Mouse (Mus musculus): ENCODE measurements around the gene Plppr4. TPM values are rescaled to one million over a fixed set of nuclear protein-coding genes. Genes with fewer than 3 reads are reported as not detected.

Gene Plppr4
- 0.01 and 0.05 TPM in 2 replicates for polyA plus RNA-seq (2015; fragmentation: Nextera tagmentation; extraction: Ambion mirVana)

GRCm38 (mm10) chr3:117360528-117360927, at the start of gene Plppr4:
Gene Plppr4, minus strand, starts transcription at chr3:117360876.
- 0 out of 2 replicates have a peak, but pooled peaks cover 3% of the 10 kb centered on the region for H3K4me1 ChIP-seq (ENCODE audit: insufficient read depth)
- peaks cover 10% of the 10 kb centered on the region for H3K27me3 ChIP-seq (ENCODE audit: insufficient read depth, low read length)
- H3K9me3 ChIP-seq (ENCODE audit: low read length) = no peaks in the 10 kb centered on the region
- no peak within 1 kb of the TSS for H3K27ac ChIP-seq (ENCODE audit: low read depth)
- no peak for DNase-seq
- no peak within 1 kb of the TSS for H3K9ac ChIP-seq (replicated peaks)
- no peaks in the 10 kb centered on the region for H3K36me3 ChIP-seq (replicated peaks; ENCODE audit: insufficient read depth, low read length)
- peak within 1 kb of the TSS; percentile 67 for H3K4me2 ChIP-seq (ENCODE audit: low read depth, low read length)
- ATAC-seq = no peak
- TF ChIP-seq CTCF (IDR thresholded peaks at IDR 0.05; ENCODE audit: low read depth) (no peak), EP300 (IDR thresholded peaks at IDR 0.05; ENCODE audit: low read depth) (no peak)
- WGBS (ENCODE audit: insufficient replicate concordance) = 38% methylated on average over 5 of the region's 5 CpGs
- peak within 1 kb of the TSS; percentile 39 for H3K4me3 ChIP-seq (ENCODE audit: low read depth, low read length)

GRCm38 (mm10) chr3:117405821-117406220, 45.1 kb upstream of the Plppr4 start:
- no peak for ATAC-seq
- Histone ChIP-seq H3K9me3 (ENCODE audit: low read length) (no peaks in the 10 kb centered on the region), H3K27me3 (ENCODE audit: insufficient read depth, low read length) (no peaks in the 10 kb centered on the region), H3K36me3 (replicated peaks; ENCODE audit: insufficient read depth, low read length) (no peaks in the 10 kb centered on the region), H3K4me1 (ENCODE audit: insufficient read depth) (no peaks in the 10 kb centered on the region), H3K9ac (replicated peaks) (no peak overlapping the region), H3K4me2 (ENCODE audit: low read depth, low read length) (no peak overlapping the region), H3K4me3 (ENCODE audit: low read depth, low read length) (no peak overlapping the region), H3K27ac (ENCODE audit: low read depth) (no peak overlapping the region)
- no peak for DNase-seq
- 84% methylated on average over 2 of the region's 2 CpGs for WGBS (ENCODE audit: insufficient replicate concordance)
- TF ChIP-seq CTCF (IDR thresholded peaks at IDR 0.05; ENCODE audit: low read depth) (no peak), EP300 (IDR thresholded peaks at IDR 0.05; ENCODE audit: low read depth) (no peak)

- ATAC-seq (no peak), DNase-seq (no peak)
- no peak overlapping the region for H3K4me2 ChIP-seq (ENCODE audit: low read depth, low read length)
- no peak overlapping the region for H3K9ac ChIP-seq (replicated peaks)
- H3K4me3 ChIP-seq (ENCODE audit: low read depth, low read length) = no peak overlapping the region
- H3K27ac ChIP-seq (ENCODE audit: low read depth) = no peak overlapping the region
- H3K36me3 ChIP-seq (replicated peaks; ENCODE audit: insufficient read depth, low read length) = no peaks in the 10 kb centered on the region
- no peaks in the 10 kb centered on the region for H3K4me1 ChIP-seq (ENCODE audit: insufficient read depth)
- no peaks in the 10 kb centered on the region for H3K9me3 ChIP-seq (ENCODE audit: low read length)
- H3K27me3 ChIP-seq (ENCODE audit: insufficient read depth, low read length) = no peaks in the 10 kb centered on the region
- 68% methylated on average over 3 of the region's 3 CpGs for WGBS (ENCODE audit: insufficient replicate concordance)
- TF ChIP-seq CTCF (IDR thresholded peaks at IDR 0.05; ENCODE audit: low read depth) (no peak), EP300 (IDR thresholded peaks at IDR 0.05; ENCODE audit: low read depth) (no peak)
Measured at GRCm38 (mm10) chr3:117403740-117404139, 43.1 kb upstream of the Plppr4 start.

- Histone ChIP-seq H3K4me1 (ENCODE audit: insufficient read depth) (no peaks in the 10 kb centered on the region), H3K4me3 (ENCODE audit: low read depth, low read length) (no peak overlapping the region), H3K27ac (ENCODE audit: low read depth) (no peak overlapping the region), H3K4me2 (ENCODE audit: low read depth, low read length) (no peak overlapping the region), H3K9ac (replicated peaks) (no peak overlapping the region), H3K36me3 (replicated peaks; ENCODE audit: insufficient read depth, low read length) (no peaks in the 10 kb centered on the region), H3K27me3 (ENCODE audit: insufficient read depth, low read length) (no peaks in the 10 kb centered on the region), H3K9me3 (ENCODE audit: low read length) (no peaks in the 10 kb centered on the region)
- ATAC-seq (no peak), DNase-seq (no peak)
- TF ChIP-seq CTCF (IDR thresholded peaks at IDR 0.05; ENCODE audit: low read depth) (no peak), EP300 (IDR thresholded peaks at IDR 0.05; ENCODE audit: low read depth) (no peak)
- WGBS (ENCODE audit: insufficient replicate concordance) = 72% methylated on average over 1 of the region's 1 CpGs
Measured at GRCm38 (mm10) chr3:117366041-117366440, 5.4 kb upstream of the Plppr4 start.

GRCm38 (mm10) chr3:117359686-117360521, 772 bp downstream of the Plppr4 start:
- Histone ChIP-seq H3K4me2 (ENCODE audit: low read depth, low read length) (peak overlapping the region; percentile 67), H3K4me3 (ENCODE audit: low read depth, low read length) (peak overlapping the region; percentile 39), H3K27me3 (ENCODE audit: insufficient read depth, low read length) (peaks cover 10% of the 10 kb centered on the region), H3K9me3 (ENCODE audit: low read length) (no peaks in the 10 kb centered on the region), H3K9ac (replicated peaks) (no peak overlapping the region), H3K27ac (ENCODE audit: low read depth) (no peak overlapping the region), H3K36me3 (replicated peaks; ENCODE audit: insufficient read depth, low read length) (no peaks in the 10 kb centered on the region), H3K4me1 (ENCODE audit: insufficient read depth) (0 out of 2 replicates have a peak, but pooled peaks cover 3% of the 10 kb centered on the region)
- peak; percentile 32 for DNase-seq
- WGBS (ENCODE audit: insufficient replicate concordance) = 4% methylated on average over 45 of the region's 46 CpGs
- TF ChIP-seq EP300 (IDR thresholded peaks at IDR 0.05; ENCODE audit: low read depth) (no peak), CTCF (IDR thresholded peaks at IDR 0.05; ENCODE audit: low read depth) (no peak)
- ATAC-seq = peak; percentile 61

- H3K4me2 ChIP-seq (ENCODE audit: low read depth, low read length) = no peak overlapping the region; the same call in 1 of the 2 replicates
- TF ChIP-seq EP300 (IDR thresholded peaks at IDR 0.05; ENCODE audit: low read depth) = no peak
- no peak for TF ChIP-seq CTCF (IDR thresholded peaks at IDR 0.05; ENCODE audit: low read depth)
- 0 out of 2 replicates have a peak, but pooled peaks cover 3% of the 10 kb centered on the region for H3K4me1 ChIP-seq (ENCODE audit: insufficient read depth)
- H3K4me3 ChIP-seq (ENCODE audit: low read depth, low read length) = no peak overlapping the region
- ATAC-seq (no peak), DNase-seq (no peak)
- H3K27me3 ChIP-seq (ENCODE audit: insufficient read depth, low read length) = peaks cover 10% of the 10 kb centered on the region
- H3K9ac ChIP-seq (replicated peaks) = no peak overlapping the region
- no peaks in the 10 kb centered on the region for H3K9me3 ChIP-seq (ENCODE audit: low read length)
- no peak overlapping the region for H3K27ac ChIP-seq (ENCODE audit: low read depth)
- no peaks in the 10 kb centered on the region for H3K36me3 ChIP-seq (replicated peaks; ENCODE audit: insufficient read depth, low read length)
- WGBS (ENCODE audit: insufficient replicate concordance) = 75% methylated on average over 5 of the region's 5 CpGs
Measured at GRCm38 (mm10) chr3:117358981-117359628, 1.6 kb downstream of the Plppr4 start.

Measured in liver, postnatal 0 days (tissue).